ENCODE assay signal across 8 mouse cellular contexts in genomic region chr7:126701070-126701469, GRCm38 (mm10). TPM values are rescaled to one million over a fixed set of nuclear protein-coding genes. Genes with fewer than 3 reads are reported as not detected.
A peak's percentile ranks its signal among the peaks of the same experiment; 100 is the strongest.
DNase-seq lines count a peak whose midpoint lies in the region; ATAC-seq lines count a peak whose summit lies in the region.

No protein-coding gene starts in this region.

- peaks cover 33% of the 10 kb centered on the region for H3K36me3 ChIP-seq in hindbrain, embryonic 14.5 days (replicated peaks; ENCODE audit: control insufficient read depth, insufficient read depth)

- H3K4me3 ChIP-seq in hindbrain, embryonic 14.5 days (replicated peaks; ENCODE audit: low read length), result no peak overlapping the region

- peak; percentile 83 for DNase-seq in NIH3T3 (ENCODE audit: low read depth)
- peak; percentile 96 to 98 for DNase-seq in cerebellum, postnatal 10 days
- DNase-seq in frontal cortex, postnatal 25 days (ENCODE audit: low spot score in 2 of 2), result peak; percentile 93 to 94
- DNase-seq in hindbrain, embryonic 14.5 days (ENCODE audit: low spot score), result peak; percentile 90
- peak; percentile 89 to 90 for DNase-seq in layer of hippocampus, postnatal 36 days
- DNase-seq in lung, postnatal 36 days, result peak; percentile 96
- peak; percentile 97 for DNase-seq in retina, embryonic 14.5 days (ENCODE audit: low spot score)
- DNase-seq in thymus, postnatal 4 days, result peak; percentile 99

- peaks cover 43% of the 10 kb centered on the region for H3K4me1 ChIP-seq in hindbrain, embryonic 14.5 days (replicated peaks; ENCODE audit: control insufficient read depth, insufficient read depth, low read length)

- WGBS in hindbrain, embryonic 14.5 days, result under 1% methylated on average over 11 of the region's 11 CpGs

- H3K9ac ChIP-seq in hindbrain, embryonic 14.5 days, result 0 out of 2 replicates have a peak overlapping the region, but pooled peaks have one; percentile 1

- no peaks in the 10 kb centered on the region for H3K9me3 ChIP-seq in hindbrain, embryonic 14.5 days (ENCODE audit: control insufficient read depth, low read length)

- no peak overlapping the region for H3K27ac ChIP-seq in hindbrain, embryonic 14.5 days

- peak overlapping the region; percentile 62 for H3K4me2 ChIP-seq in hindbrain, embryonic 14.5 days (replicated peaks)

- H3K27me3 ChIP-seq in hindbrain, embryonic 14.5 days (ENCODE audit: control insufficient read depth, insufficient read depth, low read length), result no peaks in the 10 kb centered on the region

- peak; percentile 47; the same call in 1 of the 2 replicates for ATAC-seq in hindbrain, embryonic 14.5 days (ENCODE audit: low FRiP score)

RNA-seq across cellular contexts. Expression of gene Slx1b, which starts 5.5 kb away (rescaled TPM):
- polyA plus RNA-seq in hindbrain, embryonic 14.5 days (2014; fragmentation: Nextera tagmentation; extraction: Ambion mirVana), result 10.7 and 10.9 TPM in 2 replicates
- 10 to 100 TPM; 16.2 to 16.4 TPM for total RNA-seq in layer of hippocampus, postnatal 36 days (2021)

RNA-seq across cellular contexts. Expression of gene Bola2, which starts 5.9 kb away (rescaled TPM):
- 124 and 159 TPM in 2 replicates for polyA plus RNA-seq in hindbrain, embryonic 14.5 days (2014; fragmentation: Nextera tagmentation; extraction: Ambion mirVana)
- total RNA-seq in layer of hippocampus, postnatal 36 days (2021), result 100 to 1,000 TPM in 1 of 2 experiments, 10 to 100 TPM in 1; 98.8 to 109 TPM

RNA-seq across cellular contexts. Expression of gene Coro1a, which starts 6.5 kb away (rescaled TPM):
- 82.2 and 99.7 TPM in 2 replicates for polyA plus RNA-seq in hindbrain, embryonic 14.5 days (2014; fragmentation: Nextera tagmentation; extraction: Ambion mirVana)
- 100 to 1,000 TPM; 114 to 121 TPM for total RNA-seq in layer of hippocampus, postnatal 36 days (2021)

RNA-seq across cellular contexts. Expression of gene Sult1a1, which starts 24.8 kb away (rescaled TPM):
- polyA plus RNA-seq in hindbrain, embryonic 14.5 days (2014; fragmentation: Nextera tagmentation; extraction: Ambion mirVana), result 2.5 and 5.3 TPM in 2 replicates
- total RNA-seq in layer of hippocampus, postnatal 36 days (2021), result 10 to 100 TPM in 1 of 2 experiments, 1 to 10 TPM in 1; 6.3 to 11.2 TPM

RNA-seq across cellular contexts. Expression of gene Sgf29, which starts 52.0 kb away (rescaled TPM):
- 58.0 and 61.1 TPM in 2 replicates for polyA plus RNA-seq in hindbrain, embryonic 14.5 days (2014; fragmentation: Nextera tagmentation; extraction: Ambion mirVana)
- 10 to 100 TPM; 25.6 to 30.3 TPM for total RNA-seq in layer of hippocampus, postnatal 36 days (2021)
